Mouse (Mus musculus) intestine, postnatal 0 days (tissue): ENCODE results near the gene Gpank1. TPM values are rescaled to one million over a fixed set of nuclear protein-coding genes. Genes with fewer than 3 reads are reported as not detected.

Source experiments
- ATAC-seq: fragments of 200-750 bp; cut with Nextera tagmentation; 2 replicates; pipeline ENCODE4 v1.8.0; 2017; ENCODE audit warnings: mild to moderate bottlenecking, moderate TSS enrichment, moderate library complexity
- H3K27ac ChIP-seq: fragments of 300-500 bp; sonication (generic); 2 replicates; pipeline ENCODE4 v1.5.1; 2014; ENCODE audit warnings: mild to moderate bottlenecking, low read depth, low read length, moderate library complexity
- H3K27me3 ChIP-seq: fragments of 300-500 bp; sonication (generic); replicated peaks from 2 replicates; pipeline ENCODE4 v1.6.1; 2014; ENCODE audit warnings: low read length, mixed read lengths; ENCODE audit not compliant: control insufficient read depth, insufficient read depth
- H3K36me3 ChIP-seq: fragments of 300-500 bp; sonication (generic); 2 replicates; pipeline ENCODE4 v1.6.1; 2014; ENCODE audit warnings: mild to moderate bottlenecking, moderate library complexity; ENCODE audit not compliant: control insufficient read depth, insufficient read depth
- H3K4me1 ChIP-seq: fragments of 300-500 bp; sonication (generic); replicated peaks from 2 replicates; pipeline ENCODE4 v1.6.1; 2014; ENCODE audit warnings: antibody characterized with exemption, low read length, mixed read lengths; ENCODE audit not compliant: control insufficient read depth, insufficient read depth
- H3K4me2 ChIP-seq: fragments of 300-500 bp; sonication (generic); replicated peaks from 2 replicates; pipeline ENCODE4 v1.6.1; 2014; ENCODE audit warnings: low read depth, mild to moderate bottlenecking, moderate library complexity
- H3K4me3 ChIP-seq: fragments of 300-500 bp; sonication (generic); 2 replicates; pipeline ENCODE4 v1.5.1; 2014; ENCODE audit warnings: low read depth, low read length
- H3K9ac ChIP-seq: fragments of 300-500 bp; sonication (generic); 2 replicates; pipeline ENCODE4 v1.6.1; 2014; ENCODE audit warnings: mild to moderate bottlenecking, low read depth, low read length
- H3K9me3 ChIP-seq: fragments of 300-500 bp; sonication (generic); 2 replicates; pipeline ENCODE4 v1.6.1; 2016; ENCODE audit warnings: mixed run types; ENCODE audit not compliant: control insufficient read depth
- CTCF ChIP-seq: sonication (generic); IDR thresholded peaks from 2 replicates; pipeline ENCODE4 v1.5.1; 2016; ENCODE audit warnings: low read depth, mild to moderate bottlenecking, control low read depth, antibody characterized with exemption, moderate library complexity
- WGBS: fragments of 180-500 bp; shearing (Covaris S2); extraction: QIAGEN DNeasy Blood & Tissue Kit; methylation state at CpG from one replicate; pipeline ENCODE4 v1.1.7; 2014; 5-methylcytosine and 5-hydroxymethylcytosine counted together
- polyA plus RNA-seq: library from polyadenylated mRNA; unstranded; fragments of >200 nt; fragmentation: Nextera tagmentation; extraction: Ambion mirVana; gene quantifications from 2 replicates; pipeline ENCODE4 v1.2.1, GENCODE M21; 2015

The Gpank1 gene
- polyA plus RNA-seq, 1 experiment from 2014 or later = 15.0 TPM

DNA sequence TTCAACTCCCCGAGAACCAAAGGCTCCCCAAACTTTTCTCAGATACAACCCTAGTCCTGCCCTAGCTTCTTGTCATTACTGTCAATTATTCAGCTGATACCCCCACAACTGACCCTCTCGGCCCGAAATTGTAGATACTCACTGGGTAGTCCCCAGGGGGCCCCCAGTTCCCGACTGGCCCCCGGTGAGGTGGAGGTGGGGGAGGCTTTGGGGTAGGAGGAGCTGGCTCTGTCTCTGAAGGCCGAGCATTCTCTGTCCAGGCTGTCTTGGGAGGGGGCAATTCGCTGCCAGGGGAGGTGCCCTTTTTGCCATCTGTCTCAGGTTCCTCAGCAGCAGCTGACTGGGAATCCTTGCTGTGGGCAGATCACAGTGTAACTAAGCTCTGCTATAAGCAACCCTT lies 38.4 kb downstream of the Gpank1 start:
- H3K27ac ChIP-seq = no peak overlapping the region
- no peak for TF ChIP-seq CTCF
- no peak for ATAC-seq
- no peak overlapping the region for H3K4me2 ChIP-seq
- H3K4me3 ChIP-seq = no peak overlapping the region
- H3K27me3 ChIP-seq = no peaks in the 10 kb centered on the region
- H3K9ac ChIP-seq = no peak overlapping the region
- H3K4me1 ChIP-seq = peaks cover 4% of the 10 kb centered on the region; the same call in 1 of the 2 replicates
- 90% methylated on average over 7 of the region's 7 CpGs for WGBS
- no peaks in the 10 kb centered on the region for H3K9me3 ChIP-seq
- peaks cover 76% of the 10 kb centered on the region for H3K36me3 ChIP-seq

DNA sequence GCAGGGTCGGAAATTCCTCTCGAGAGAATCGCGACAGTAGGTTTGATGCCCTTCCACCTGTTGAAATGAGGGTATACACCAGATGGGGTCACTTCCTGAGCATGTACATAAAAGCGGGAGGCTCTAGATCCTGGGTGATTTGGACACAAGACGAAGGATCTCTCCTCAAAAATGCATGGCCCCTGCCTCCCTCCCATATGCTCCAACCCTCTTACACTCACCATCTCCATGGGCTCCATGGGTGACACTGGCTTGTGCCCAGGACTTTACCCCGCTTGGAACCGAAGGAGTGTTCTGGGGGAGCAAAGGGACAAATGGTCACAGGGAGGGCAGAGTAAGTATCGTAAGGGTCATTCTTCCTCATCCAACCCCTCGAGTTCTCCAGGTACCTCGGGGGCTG lies 40.2 kb downstream of the Gpank1 start:
- Histone ChIP-seq H3K27me3 (no peaks in the 10 kb centered on the region), H3K4me2 (no peak overlapping the region), H3K27ac (no peak overlapping the region), H3K9ac (no peak overlapping the region), H3K36me3 (peaks cover 58% of the 10 kb centered on the region), H3K4me3 (no peak overlapping the region), H3K4me1 (peaks cover 4% of the 10 kb centered on the region; the same call in 1 of the 2 replicates), H3K9me3 (no peaks in the 10 kb centered on the region)
- no peak for ATAC-seq
- WGBS = 77% methylated on average over 11 of the region's 11 CpGs
- TF ChIP-seq CTCF = no peak

DNA sequence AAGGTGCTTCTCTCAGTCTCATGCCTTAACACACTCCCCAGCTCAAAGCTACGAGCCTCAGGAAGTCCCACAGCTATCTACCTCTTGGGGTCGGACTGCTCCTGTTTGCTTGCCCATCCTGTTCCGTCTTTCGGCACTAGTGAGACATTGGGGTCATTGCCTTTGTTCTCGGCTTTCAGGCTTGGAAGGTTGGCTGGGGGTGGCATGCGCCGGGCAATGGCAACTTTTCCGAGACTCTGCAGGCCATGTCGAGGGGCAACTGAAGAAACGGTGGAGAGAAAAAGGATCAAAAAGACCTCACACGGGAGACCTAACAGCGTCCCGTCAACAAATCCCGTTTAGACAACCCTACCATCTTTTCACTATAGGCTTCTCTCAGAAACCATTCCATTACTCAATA lies 40.9 kb downstream of the Gpank1 start:
- peak overlapping the region; percentile 82; the same call in 1 of the 2 replicates for H3K4me2 ChIP-seq
- ATAC-seq = no peak
- H3K4me3 ChIP-seq = peak overlapping the region; percentile 94; the same call in 1 of the 2 replicates
- 66% methylated on average over 14 of the region's 14 CpGs for WGBS
- H3K27me3 ChIP-seq = no peaks in the 10 kb centered on the region
- H3K27ac ChIP-seq = no peak overlapping the region
- no peak for TF ChIP-seq CTCF
- peaks cover 51% of the 10 kb centered on the region for H3K36me3 ChIP-seq
- H3K9me3 ChIP-seq = no peaks in the 10 kb centered on the region
- H3K9ac ChIP-seq = no peak overlapping the region
- peaks cover 4% of the 10 kb centered on the region; the same call in 1 of the 2 replicates for H3K4me1 ChIP-seq

DNA sequence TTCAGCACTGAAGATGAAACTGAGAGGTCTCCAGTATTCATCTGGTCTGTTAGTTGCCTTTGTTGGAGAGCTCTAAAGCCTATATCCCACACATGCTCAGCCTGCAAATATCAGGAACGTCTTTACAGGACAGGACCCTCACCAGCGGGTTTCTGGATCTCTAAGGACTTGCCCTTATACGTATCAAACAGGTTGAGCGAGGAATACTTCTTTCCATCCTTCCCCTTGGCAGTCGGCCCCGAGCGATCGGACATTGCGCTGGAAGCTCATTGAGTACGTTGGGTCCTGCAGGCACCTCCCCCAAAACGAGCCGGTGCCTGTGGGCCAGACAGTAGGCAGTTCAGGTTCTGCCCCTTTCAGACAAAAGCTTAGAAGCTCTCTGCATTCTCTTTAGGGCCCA lies 41.5 kb downstream of the Gpank1 start:
- Histone ChIP-seq H3K4me1 (peaks cover 4% of the 10 kb centered on the region; the same call in 1 of the 2 replicates), H3K9ac (peak overlapping the region; percentile 98), H3K27me3 (no peaks in the 10 kb centered on the region), H3K27ac (no peak overlapping the region), H3K4me3 (peak overlapping the region; percentile 94), H3K36me3 (peaks cover 45% of the 10 kb centered on the region), H3K4me2 (peak overlapping the region; percentile 82), H3K9me3 (no peaks in the 10 kb centered on the region)
- 11% methylated on average over 12 of the region's 12 CpGs for WGBS
- TF ChIP-seq CTCF = no peak
- ATAC-seq = no peak

DNA sequence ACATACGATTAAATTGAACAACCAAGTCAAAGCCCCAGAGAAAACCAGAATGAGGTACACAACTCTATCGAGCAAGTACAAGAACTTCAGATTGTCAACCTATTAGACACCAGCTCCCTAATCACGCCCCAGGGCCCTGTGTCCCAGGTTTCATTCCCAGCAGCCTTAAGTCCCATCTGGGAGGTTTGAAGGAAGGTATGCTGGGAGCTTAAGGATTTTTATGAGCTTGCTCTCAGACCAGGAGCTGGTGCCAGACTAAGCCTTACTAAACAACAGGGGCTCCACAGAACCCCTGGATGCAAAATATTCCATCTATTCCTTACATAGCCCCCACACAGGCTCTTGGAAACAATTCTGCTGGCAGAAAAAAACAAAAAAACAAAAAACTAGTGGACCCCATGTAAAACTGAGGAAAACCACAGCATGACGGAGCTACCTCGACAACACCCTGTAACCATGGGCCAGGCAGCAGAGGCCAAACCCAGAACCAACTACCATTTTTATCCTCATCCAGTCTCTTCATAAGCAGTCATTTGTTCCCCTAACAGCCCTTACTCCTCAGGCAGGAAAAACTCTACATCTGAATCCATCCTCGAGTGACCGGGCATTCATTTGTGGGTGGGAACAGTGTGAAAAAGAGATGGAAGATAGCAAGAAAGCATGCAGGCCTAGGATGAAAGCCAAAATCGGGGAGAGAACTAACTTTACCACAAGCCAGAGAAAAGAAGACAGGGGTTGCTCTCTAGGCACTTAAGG lies 42.2 kb downstream of the Gpank1 start:
- Histone ChIP-seq H3K4me3 (peak overlapping the region; percentile 94), H3K4me1 (peaks cover 4% of the 10 kb centered on the region; the same call in 1 of the 2 replicates), H3K9ac (peak overlapping the region; percentile 98), H3K27ac (peak overlapping the region; percentile 96), H3K36me3 (peaks cover 38% of the 10 kb centered on the region), H3K9me3 (no peaks in the 10 kb centered on the region), H3K4me2 (peak overlapping the region; percentile 82), H3K27me3 (no peaks in the 10 kb centered on the region)
- no peak for TF ChIP-seq CTCF
- WGBS = 5% methylated on average over 8 of the region's 8 CpGs
- ATAC-seq = no peak

DNA sequence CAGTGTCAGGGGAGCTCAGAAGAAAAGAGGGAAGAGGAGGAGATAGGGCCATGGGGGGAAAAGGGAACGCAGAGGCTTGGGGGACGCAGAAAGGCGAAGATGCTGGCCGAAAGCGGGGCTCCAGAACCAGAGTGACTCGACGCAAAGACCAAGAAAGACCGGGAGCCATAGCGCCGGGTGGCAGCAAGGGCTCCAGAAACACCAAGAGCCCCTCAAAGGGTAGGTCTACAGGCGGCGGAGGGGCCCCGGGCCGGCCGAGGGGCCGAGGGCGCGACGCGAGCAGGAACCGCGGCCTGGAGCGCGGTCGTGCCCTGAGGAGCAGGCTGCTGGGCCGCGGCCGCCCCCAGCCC lies 42.9 kb downstream of the Gpank1 start:
- no peaks in the 10 kb centered on the region for H3K9me3 ChIP-seq

More for the DNA sequence above, 42.9 kb downstream of the Gpank1 start:
- ATAC-seq = no peak
- H3K9ac ChIP-seq = peak overlapping the region; percentile 98
- H3K4me1 ChIP-seq = peaks cover 4% of the 10 kb centered on the region; the same call in 1 of the 2 replicates
- peak overlapping the region; percentile 82 for H3K4me2 ChIP-seq
- peak overlapping the region; percentile 94 for H3K4me3 ChIP-seq
- H3K27ac ChIP-seq = peak overlapping the region; percentile 96
- no peaks in the 10 kb centered on the region for H3K27me3 ChIP-seq
- 1% methylated on average over 24 of the region's 28 CpGs for WGBS
- no peak for TF ChIP-seq CTCF
- peaks cover 31% of the 10 kb centered on the region for H3K36me3 ChIP-seq
